Mouse (Mus musculus) retina, embryonic 14.5 days (tissue): ENCODE data around the gene Pogz.

ENCODE experiments used
- DNase-seq: peaks from one replicate; pipeline ENCODE4 v3.0.0-alpha.2; 2015; ENCODE audit warnings: low spot score

Pogz gene

DNA sequence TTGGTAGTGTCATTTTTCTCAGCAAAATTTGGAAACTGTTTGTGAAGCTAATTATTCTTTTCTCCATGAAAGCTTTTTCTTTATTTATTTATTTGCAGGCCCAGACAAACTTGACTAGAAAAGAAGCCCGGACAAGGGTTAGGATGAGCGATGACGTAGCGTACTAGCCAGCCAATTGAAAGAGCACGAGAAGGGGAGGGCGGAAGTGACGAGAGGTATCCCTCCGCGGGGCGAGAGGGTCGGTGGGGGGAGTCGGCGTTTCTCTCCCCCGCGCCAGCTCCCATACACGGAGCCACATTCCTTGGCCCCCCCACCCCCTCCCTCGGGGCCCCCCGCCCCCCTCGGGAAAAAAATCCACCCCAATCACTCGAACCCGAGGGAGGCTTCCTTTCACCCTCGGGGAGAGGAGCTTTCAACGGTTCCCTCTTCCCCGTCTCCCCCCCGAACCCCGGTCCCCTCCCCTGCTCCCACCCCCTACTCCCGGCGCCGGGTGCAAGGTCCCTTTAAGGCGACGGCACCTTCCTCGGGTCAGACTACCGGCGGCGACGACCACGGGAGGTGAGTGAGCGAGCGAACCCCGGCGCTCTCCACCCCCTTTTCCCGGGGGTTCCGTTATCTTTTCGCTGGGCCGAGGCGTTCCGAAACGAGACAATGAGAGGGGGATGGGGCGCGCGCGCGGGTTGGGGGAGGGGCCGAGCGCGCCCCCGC, at the start of gene Pogz:
Gene Pogz (plus strand): TSS at position 385 of the 708 bp plus-strand sequence.
- DNase-seq, result peak; percentile 96

DNA sequence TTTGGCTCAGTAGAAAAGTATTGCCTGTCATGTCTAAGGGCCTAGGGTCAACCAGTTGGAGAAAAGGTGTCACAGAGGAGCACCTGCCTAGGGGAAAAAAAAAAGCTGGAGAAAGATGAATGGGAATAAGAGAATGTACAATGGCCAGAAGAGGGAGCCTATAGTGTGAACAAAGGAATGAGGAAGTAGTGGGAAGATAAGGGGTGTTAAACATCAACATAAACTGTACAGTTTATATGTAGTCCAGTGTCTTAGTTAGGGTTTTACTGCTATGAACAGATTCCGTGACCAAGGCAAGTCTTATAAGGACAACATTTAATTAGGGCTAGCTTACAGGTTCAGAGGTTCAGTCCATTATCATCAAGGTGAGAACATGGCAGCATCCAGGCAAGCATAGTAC, 48.3 kb upstream of the Pogz start:
- DNase-seq, result no peak

DNA sequence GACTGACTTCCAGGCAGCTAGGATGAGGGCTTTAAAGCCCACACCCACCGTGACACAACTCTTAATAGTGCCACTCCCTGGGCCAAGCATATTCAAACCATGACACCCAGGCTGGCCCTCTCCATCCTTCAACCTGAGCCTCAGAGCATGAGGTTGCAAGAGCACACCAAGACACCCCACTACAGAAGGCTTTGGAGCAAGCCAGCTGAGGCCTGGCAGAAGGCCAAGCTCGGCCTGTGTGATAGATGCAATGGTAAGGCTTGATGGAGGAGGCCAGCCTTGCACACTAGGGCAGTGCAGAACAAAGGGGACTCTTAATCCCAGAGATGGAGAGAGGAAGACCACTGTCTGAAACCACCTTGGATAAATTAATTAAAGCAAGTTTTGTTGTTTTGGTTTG, 47.9 kb upstream of the Pogz start:
- no peak for DNase-seq

DNA sequence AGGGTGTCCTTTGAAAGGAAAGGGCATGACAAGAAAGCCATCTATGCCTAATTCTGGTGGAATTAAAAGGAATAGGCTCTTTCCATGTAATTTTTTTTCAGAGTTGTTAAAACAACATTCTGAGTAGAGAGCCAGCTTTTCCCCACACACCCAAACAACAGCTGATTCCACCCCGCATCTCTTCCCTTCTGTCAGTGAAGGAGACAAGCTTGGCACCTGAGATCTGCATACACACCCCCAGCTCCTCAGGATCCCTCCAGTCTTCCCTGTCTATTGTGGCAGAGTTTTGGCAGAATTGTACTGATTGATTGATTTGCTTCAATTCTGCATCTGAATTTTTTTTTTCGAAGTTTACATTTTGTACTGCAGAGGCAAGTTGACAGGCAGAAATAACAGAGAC, 45.1 kb upstream of the Pogz start:
- no peak for DNase-seq

DNA sequence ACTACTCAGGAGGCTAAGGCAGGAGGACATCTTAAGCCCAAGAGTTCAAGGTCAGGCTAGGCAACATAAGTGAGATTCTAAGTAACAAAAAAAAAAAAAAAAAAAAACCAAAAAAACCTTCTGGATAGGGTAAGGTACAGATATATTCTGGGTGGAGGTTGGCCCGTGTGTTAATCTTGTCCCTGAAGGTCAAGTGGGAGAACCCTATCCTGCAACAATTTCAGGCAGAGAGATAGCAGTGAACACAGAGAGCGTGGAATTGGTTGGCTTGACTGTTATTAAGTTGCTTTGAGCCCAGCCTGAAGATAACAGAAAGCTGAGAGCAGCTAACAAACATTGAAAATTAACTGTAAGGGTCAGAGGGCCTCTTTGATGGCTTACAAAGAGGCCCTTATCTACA, 43.7 kb upstream of the Pogz start:
- DNase-seq, result no peak

DNA sequence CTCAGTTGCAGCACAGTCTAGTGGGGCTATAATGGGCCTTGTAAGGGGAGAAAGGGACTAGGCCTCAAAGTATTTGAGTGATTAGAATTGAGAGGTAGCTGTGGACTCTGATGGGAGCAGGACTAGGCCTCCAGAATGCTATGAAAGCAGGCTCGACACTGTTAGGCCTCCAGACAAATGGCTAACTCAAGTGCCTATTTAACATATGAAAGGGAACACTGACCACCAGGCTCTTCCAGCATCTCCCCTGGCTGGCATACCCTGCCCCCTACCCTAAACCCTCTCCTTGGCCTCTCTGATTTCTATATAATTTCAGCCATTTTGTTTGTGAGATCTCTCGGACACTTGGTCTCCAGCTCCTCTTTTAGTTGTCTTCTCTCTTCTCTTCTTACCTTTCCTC, 43.0 kb upstream of the Pogz start:
- no peak for DNase-seq

DNA sequence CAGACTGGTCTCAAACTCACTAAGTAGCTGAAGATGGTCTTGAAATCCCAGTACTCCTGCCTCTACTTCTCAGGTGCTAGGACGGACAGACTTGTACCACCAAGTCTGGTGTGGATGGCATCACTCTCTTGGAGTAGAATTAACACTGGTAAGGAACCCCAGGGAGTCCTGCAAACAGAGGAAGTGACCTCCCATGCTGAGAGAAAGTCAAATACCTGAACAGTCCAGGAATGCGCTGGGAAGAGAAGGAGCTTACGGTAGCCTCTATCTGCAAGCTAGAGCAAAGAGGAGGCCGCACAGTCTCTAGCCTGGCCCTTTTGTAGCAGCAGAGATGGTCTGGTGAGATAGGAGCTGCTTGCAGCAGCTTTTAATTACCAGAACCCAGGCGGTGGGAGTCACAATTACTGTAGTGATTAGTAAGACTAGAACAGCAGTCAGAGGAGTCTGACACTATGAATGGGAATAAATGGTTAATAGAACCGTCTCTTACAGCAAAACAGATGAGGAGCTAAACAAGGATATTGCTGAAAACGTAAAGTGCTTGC, 41.7 kb upstream of the Pogz start:
- DNase-seq, result no peak

DNA sequence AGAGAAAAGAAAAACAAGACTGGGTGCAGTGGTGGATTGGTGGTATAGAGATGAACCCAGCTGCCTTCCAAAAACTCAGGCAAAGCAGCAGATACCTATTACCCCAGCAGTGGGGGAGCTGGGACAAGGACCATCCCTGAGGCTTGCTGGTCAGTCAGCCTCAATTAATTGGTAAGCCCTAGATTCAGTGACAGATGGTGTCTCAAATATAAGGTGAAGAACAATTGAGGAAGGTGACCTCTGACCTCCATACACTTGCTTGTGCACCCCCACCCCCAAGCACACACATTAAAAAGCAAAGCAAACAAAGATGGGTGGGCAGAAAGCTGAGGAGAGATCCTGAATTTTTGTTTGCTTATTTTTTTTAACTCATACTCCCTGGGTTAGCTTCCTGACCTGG, 41.2 kb upstream of the Pogz start:
- DNase-seq, result peak; percentile 67

DNA sequence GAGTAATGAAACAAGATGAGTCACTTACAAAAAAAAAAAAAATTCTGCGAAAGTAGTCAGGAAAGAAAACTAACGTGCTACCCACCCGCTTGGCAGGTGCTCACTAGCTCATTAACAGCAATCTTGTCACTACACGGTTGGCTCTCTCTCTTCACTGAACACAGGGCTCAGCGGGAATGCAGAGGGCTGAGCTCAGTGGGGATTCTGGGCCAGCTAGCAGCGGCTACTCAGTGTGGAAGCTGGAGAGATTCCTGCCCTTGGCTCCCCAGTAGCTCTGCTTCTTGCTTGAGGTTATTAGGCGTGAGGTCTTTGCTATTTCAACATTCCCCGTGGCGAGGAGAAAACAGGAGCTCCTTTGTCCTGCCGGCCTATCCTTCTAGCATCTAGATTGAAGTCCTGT, 33.2 kb upstream of the Pogz start:
- peak; percentile 86 for DNase-seq

DNA sequence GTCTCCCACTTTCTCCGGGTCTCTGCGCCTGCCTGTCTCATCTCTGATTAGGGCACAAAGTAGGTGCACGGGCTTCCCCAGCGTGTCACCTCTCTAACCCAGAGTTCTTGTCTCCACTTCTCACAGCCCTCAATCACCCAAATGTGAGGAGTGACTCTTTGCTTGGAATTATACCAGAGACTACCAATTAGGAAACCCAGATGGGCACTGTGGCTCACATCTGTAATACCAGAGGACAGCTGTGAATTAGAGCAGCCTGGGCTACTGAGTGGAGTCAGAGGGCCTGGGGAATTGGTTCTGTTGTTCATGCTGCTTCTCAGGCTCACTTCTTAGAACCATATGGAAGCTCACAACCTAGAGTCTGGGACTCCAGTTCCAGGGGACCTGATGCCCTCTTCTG, 32.4 kb upstream of the Pogz start:
- DNase-seq, result peak; percentile 28

DNA sequence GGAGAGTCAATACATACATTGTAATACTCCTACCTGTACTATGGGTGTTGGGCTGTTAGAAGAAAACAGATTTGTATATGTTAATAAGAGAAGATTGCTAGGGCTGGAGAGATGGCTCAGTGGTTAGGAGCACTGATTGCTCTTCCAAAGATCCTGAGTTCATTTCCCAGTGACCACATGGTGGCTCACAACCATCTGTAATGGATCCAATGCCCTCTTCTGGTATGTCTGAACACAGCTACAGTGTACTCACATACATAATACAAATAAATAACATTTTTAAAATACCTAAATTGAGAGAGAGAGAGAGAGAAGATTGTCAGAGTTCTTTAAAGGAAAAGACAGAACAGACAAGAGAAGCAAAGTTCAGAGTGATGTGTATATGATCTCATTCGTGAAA, 29.1 kb upstream of the Pogz start:
- no peak for DNase-seq

DNA sequence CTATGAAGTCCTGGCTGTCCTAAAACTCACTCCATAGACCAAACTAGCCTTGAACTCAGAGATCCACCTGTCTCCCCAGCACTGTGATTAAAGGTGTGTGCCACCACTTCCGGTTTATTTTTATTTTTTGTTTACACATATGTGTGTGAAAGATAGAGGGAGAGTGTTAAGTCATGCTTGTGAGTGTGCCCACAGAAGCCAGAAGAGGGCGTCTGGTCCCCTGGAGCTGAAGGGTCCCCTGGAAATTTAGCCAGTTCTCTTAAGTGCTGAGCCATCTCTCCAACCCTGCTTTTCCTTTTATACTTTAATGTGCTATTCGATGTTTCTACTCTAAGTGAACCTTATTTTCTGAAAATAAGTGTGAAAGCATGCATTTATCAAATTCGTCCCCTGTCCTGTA, 25.7 kb upstream of the Pogz start:
- DNase-seq, result peak; percentile 57

DNA sequence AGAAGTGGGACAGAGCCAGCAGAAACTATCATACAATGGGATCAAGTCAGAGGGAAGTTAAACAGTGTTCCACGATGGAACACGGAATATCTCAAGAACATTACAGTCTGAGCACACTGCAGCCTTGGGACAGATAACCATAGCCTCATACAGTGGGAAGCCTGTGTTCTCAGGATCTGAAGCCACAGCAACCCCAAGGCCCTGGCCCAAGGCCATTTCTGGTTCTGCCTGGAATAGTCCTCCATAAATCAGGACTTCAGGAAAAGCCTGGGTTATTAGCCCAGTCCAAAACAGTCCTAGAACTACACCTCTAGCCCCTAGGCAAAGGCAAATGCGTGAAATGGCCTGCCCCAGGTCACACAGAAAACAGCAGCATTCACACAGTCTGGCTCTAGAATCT, 23.7 kb upstream of the Pogz start:
- DNase-seq, result no peak

DNA sequence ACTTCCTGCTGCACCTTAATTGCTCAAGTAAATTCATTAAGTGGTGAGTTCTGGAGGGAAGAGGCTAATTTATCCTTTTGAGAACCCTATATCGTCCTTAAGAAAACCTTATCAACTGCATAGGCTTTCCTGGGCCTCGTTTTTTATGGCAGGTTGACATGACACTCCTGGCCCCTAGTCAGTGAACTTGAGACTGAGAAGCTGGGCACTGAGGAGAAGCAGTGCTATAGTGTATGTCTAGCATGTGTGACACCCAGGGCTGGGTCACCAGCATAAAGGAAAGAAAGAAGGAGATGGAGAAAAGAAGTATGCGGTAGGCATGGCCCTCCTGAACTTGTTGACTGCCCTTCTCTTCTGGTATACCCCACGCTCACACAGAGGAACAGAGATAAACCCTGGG, 23.3 kb upstream of the Pogz start:
- DNase-seq, result no peak

DNA sequence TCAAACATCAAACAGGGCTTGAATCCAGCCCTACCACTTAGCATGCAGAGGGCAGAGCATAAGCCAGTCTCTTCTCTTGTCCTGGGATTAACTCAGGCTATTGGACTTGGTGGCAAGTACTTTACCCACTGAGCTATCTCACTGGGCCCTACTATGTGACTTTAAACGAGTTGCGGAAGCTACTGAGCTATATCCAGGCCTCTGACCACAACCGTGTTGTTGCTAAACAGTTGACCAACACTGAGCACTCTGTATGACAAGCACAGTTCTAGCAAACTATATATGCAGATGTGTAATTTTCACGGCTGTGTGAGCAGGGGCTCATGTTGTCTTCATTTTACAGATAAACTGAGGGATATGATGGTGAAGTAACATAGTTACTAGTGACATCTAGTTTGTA, 22.7 kb upstream of the Pogz start:
- DNase-seq, result no peak

DNA sequence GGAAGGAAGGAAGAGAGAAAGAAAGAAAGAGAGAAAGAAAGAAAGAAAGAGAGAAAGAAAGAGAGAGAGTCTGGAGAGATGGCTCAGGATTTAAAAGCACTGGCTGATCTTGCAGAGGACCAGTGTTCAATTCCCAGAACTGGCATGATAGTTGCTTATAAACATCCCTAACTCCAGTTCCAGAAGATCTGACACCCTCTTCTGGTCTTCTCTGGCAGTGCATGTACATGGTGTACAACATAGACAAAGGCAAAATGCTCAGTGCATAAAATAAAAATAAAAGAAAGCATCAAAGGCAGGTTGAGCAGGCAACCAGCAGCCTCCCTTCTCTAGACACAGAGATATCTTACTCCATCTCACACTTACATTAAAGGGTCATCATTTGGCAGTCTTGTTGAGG, 21.8 kb upstream of the Pogz start:
- DNase-seq, result no peak

DNA sequence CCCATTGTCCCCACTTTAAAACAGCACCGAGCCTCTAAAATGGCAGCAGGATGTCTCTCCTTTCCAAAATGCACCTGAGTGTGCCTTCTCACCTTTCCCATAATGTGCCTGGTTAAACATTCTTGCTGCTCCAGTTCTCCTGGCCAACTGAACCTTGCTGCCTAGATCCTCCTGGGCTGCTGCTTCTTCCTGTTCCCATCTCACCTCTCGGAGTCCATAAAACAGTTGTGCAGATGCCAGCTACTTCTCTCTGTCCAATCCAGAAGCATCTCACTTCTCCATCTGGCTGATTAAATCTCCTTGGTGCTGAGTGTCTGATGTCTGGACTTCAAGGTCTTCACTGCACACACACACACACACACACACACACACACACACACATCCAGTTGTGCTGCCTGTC, 19.6 kb upstream of the Pogz start:
- DNase-seq, result no peak

DNA sequence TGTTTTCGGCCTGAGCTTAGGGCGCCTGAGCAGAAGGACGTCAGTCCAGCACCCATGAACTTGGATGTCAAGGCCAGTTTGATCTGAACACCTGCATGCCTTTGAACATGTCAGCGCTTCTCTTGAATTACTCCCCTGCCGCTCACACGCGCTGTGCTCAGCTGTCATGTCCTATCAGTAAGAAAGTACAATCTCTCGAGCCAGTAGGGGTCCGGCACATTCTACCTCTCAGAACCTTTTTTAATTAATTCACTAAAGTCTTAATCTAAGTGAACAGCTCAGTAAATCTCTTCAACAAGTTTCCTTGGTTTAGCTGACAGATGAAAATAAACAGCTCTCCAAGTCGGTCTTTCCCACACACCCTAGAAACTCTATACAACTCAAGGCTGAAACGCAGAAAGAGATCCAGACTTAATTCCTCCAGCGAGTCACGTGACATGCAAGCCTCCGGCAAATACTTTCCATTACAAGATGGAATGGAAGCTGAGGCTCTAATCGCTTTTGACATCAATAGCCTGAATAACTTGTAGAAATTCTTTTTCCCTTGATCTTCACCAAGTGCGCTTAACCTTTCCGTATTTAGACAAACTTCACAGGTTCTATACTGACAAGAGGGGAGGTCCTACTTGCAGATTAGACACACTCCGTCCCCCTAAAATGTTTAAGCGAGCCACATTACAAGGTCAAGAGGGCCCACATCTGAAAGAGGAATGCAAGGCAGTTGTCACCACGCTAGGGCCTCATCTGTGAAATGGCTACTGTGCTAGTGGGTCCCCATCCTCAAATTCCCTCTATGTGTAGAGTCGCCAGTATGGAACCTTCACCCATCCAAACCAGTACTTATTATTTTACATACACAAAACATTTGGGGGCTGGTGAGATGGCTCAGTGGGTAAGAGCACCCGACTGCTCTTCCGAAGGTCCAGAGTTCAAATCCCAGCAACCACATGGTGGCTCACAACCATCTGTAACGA, 17.6 kb upstream of the Pogz start:
- DNase-seq, result peak; percentile 71

DNA sequence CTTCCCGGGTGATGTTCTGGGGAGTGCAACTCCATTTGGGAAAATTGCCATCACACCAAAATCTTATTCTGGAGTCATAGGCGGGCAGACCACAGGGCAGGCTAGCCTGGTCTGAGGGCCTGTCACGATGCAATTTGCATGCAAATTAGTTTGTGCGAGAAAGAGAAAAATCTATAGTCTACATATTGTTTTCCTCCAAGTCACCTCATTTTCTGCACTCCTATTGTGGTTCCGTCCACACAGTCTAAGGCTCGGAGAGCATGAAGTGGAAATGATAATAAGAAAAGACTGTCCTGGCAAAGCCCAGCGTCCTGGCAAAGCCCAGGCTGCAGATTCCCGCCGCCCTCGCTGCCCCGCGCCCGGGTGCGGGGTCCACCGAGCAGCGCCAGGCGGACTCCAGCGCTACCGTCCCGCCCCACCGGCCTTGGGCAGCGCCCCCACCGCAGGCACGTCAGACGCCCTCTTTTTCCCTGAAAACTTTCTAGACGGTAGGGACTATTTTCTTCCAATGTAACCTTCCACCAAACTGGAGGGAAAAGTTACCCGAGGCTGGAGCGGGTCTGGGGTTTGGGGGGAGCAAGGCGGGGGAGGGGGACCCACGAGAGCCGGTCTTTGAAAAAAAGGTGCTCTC, 16.2 kb upstream of the Pogz start:
- peak; percentile 85 for DNase-seq

DNA sequence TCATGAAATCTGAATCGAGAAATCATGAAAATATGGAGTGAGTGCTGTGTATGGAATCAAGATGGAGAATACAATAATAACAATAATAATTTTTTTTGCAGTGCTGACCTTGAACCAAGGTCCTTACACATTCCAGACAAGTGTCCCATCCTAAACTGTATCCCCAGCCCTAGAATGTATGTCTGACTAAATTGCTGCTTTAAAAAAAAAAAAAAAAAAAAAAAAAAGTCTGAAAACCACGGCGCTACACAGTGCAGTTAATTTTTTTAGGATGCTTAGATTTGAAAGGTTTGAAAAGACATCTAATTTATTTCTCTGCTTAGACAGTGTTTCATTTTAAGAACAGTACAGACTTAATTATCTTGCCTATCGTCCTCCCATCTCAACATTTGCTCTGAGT, 15.3 kb upstream of the Pogz start:
- no peak for DNase-seq

DNA sequence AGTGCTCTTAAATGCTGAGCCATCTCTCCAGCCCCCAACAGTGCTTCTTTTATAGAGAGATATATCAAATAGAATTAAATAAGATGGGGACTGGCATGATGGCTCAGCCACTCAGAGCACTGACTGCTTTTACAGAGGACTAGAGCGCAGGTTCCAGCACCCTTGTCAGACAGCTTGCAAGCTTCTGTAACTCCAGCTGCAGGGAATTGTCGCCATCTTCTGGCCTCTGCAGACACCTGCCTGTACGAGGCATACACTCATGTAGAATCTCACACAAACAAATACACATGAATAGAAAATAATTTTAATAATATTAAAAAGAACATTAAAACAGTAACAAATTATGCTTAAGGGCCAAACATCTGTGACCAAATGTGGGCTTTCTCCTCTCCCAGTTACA, 13.3 kb upstream of the Pogz start:
- DNase-seq, result no peak

DNA sequence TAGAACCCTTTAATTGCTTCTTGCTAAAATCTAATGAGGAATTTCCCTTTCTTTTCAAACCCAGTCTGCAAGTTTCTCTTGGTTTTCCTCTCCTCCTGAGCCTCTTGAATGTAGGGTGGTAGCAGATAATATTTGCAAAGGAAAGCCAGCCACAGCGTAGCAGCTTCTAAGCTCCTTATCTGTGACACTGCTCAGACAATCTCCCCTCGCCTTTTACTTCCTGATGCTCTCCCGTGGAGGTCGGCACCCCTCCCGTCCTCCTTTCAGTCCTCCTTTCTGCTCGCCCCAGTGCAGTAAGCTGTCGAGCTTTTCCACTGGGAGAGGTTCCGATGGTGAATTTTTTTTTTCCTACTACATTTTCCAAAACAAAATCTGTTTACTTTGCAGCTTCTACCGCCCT, 5.3 kb upstream of the Pogz start:
- no peak for DNase-seq

DNA sequence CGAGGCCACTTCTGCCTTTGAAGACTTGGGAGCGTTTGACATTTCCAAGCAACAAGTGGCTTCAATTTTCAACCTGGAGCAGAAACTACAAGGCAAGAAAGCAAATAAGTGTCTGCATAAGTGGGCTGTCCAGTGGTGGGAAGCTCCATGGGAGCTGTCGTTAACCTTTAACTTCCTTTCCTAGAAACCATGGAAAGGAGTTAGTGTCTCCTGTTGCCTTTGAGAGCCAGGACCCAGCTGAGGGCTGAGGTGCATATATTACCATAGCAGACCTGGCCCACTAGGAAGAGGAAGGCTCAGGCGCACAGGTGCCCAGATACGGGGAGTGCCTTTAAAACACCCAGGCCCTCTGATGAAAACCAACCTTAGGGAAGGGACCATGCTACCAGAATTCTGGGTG, 4.7 kb upstream of the Pogz start:
- no peak for DNase-seq
